Mouse (Mus musculus) ovary, postnatal 14 days (tissue): ENCODE results near the gene Inhbe.
A peak's percentile ranks its signal among the peaks of the same experiment; 100 is the strongest.

ENCODE experiments used
- DNase-seq: peaks from one replicate; pipeline ENCODE4 v3.0.0; 2022; ENCODE audit warnings: low spot score

Inhbe gene

GRCm38 (mm10) chr10:127353909-127354895, at the start of gene Inhbe:
Gene Inhbe, minus strand, starts transcription at chr10:127354411.
- DNase-seq, result no peak

- DNase-seq, result no peak
These were observed 37.6 kb upstream of the Inhbe start for GRCm38 (mm10) chr10:127391774-127392173.

GRCm38 (mm10) chr10:127381743-127382134, 27.5 kb upstream of the Inhbe start:
- DNase-seq, result no peak

- DNase-seq, result peak; percentile 55
These were observed 26.8 kb upstream of the Inhbe start for GRCm38 (mm10) chr10:127380767-127381742.

- DNase-seq, result peak; percentile 85
These were observed 26.1 kb upstream of the Inhbe start, which contains the start of gene R3hdm2 for GRCm38 (mm10) chr10:127380251-127380691. Gene R3hdm2, plus strand, starts transcription at chr10:127380327.

GRCm38 (mm10) chr10:127379654-127380053, 25.4 kb upstream of the Inhbe start:
- DNase-seq, result no peak

- DNase-seq, result no peak
These were observed 23.5 kb upstream of the Inhbe start for GRCm38 (mm10) chr10:127377700-127378099.

- no peak for DNase-seq
These were observed 16.8 kb upstream of the Inhbe start for GRCm38 (mm10) chr10:127371023-127371422.

- no peak for DNase-seq
These were observed 15.9 kb upstream of the Inhbe start, which contains the start of gene Inhbc for GRCm38 (mm10) chr10:127369834-127370820. Gene Inhbc, minus strand, starts transcription at chr10:127370431.

- no peak for DNase-seq
These were observed 14.1 kb upstream of the Inhbe start for GRCm38 (mm10) chr10:127368273-127368672.

- DNase-seq, result no peak
These were observed 12.9 kb upstream of the Inhbe start for GRCm38 (mm10) chr10:127367116-127367515.

GRCm38 (mm10) chr10:127360714-127361113, 6.5 kb upstream of the Inhbe start:
- no peak for DNase-seq

- no peak for DNase-seq
These were observed 1.1 kb upstream of the Inhbe start for GRCm38 (mm10) chr10:127355336-127355735.

GRCm38 (mm10) chr10:127352766-127353165, 1.4 kb downstream of the Inhbe start:
- no peak for DNase-seq

- DNase-seq, result no peak
These were observed 2.0 kb downstream of the Inhbe start for GRCm38 (mm10) chr10:127352187-127352586.

- no peak for DNase-seq
These were observed 2.5 kb downstream of the Inhbe start for GRCm38 (mm10) chr10:127351719-127352118.

- DNase-seq, result no peak
These were observed 3.0 kb downstream of the Inhbe start for GRCm38 (mm10) chr10:127351285-127351595.

- DNase-seq, result peak; percentile 62
These were observed 3.5 kb downstream of the Inhbe start for GRCm38 (mm10) chr10:127350594-127351284.

- DNase-seq, result no peak
These were observed 4.4 kb downstream of the Inhbe start for GRCm38 (mm10) chr10:127349810-127350209.

- DNase-seq, result no peak
These were observed 5.3 kb downstream of the Inhbe start for GRCm38 (mm10) chr10:127348957-127349356.
